Mouse (Mus musculus): Measurements from ENCODE around the gene Dirc2. TPM values are rescaled to one million over a fixed set of nuclear protein-coding genes. Genes with fewer than 3 reads are reported as not detected.

Gene Dirc2
- polyA plus RNA-seq, 1 experiment from 2014 or later: 17.0 TPM

- no peaks in the 10 kb centered on the region for H3K27me3 ChIP-seq
- H3K4me2 ChIP-seq: no peak overlapping the region
- H3K27ac ChIP-seq: no peak overlapping the region
- peaks cover 27% of the 10 kb centered on the region for H3K4me1 ChIP-seq (replicated peaks)
- no peaks in the 10 kb centered on the region for H3K36me3 ChIP-seq
- ATAC-seq (ENCODE audit: insufficient number of reproducible peaks, insufficient read depth, low FRiP score, low TSS enrichment, low read depth): no peak
- H3K9me3 ChIP-seq: no peaks in the 10 kb centered on the region
- no peak overlapping the region for H3K9ac ChIP-seq (replicated peaks)
- no peak overlapping the region for H3K4me3 ChIP-seq (replicated peaks)
- WGBS: 89% methylated on average over 5 of the region's 5 CpGs
These were observed 3.4 kb upstream of the Dirc2 start for GRCm38 (mm10) chr16:35772598-35772997.

- no peak overlapping the region for H3K4me3 ChIP-seq (replicated peaks)
- WGBS: 85% methylated on average over 5 of the region's 5 CpGs
- no peak for ATAC-seq (ENCODE audit: insufficient number of reproducible peaks, insufficient read depth, low FRiP score, low TSS enrichment, low read depth)
These were observed 2.5 kb upstream of the Dirc2 start for GRCm38 (mm10) chr16:35771606-35772005.

GRCm38 (mm10) chr16:35771141-35771540 is 2.0 kb upstream of the Dirc2 start:
- ATAC-seq (ENCODE audit: insufficient number of reproducible peaks, insufficient read depth, low FRiP score, low TSS enrichment, low read depth): no peak
- Histone ChIP-seq H3K9ac (replicated peaks) (no peak overlapping the region), H3K9me3 (no peaks in the 10 kb centered on the region), H3K4me1 (replicated peaks) (peaks cover 28% of the 10 kb centered on the region), H3K4me2 (peak overlapping the region; percentile 73), H3K36me3 (no peaks in the 10 kb centered on the region), H3K27me3 (no peaks in the 10 kb centered on the region), H3K27ac (no peak overlapping the region), H3K4me3 (replicated peaks) (peak overlapping the region; percentile 90)
- WGBS: 25% methylated on average over 8 of the region's 8 CpGs

More at GRCm38 (mm10) chr16:35771606-35772005, 2.5 kb upstream of the Dirc2 start:
- H3K27me3 ChIP-seq: no peaks in the 10 kb centered on the region
- no peak overlapping the region for H3K4me2 ChIP-seq
- H3K9me3 ChIP-seq: no peaks in the 10 kb centered on the region
- peaks cover 28% of the 10 kb centered on the region for H3K4me1 ChIP-seq (replicated peaks)
- H3K36me3 ChIP-seq: no peaks in the 10 kb centered on the region
- no peak overlapping the region for H3K27ac ChIP-seq
- H3K9ac ChIP-seq (replicated peaks): no peak overlapping the region

- Histone ChIP-seq H3K9me3 (no peaks in the 10 kb centered on the region), H3K9ac (replicated peaks) (peak within 1 kb of the TSS; percentile 94), H3K36me3 (no peaks in the 10 kb centered on the region), H3K27me3 (no peaks in the 10 kb centered on the region), H3K4me2 (peak within 1 kb of the TSS; percentile 73), H3K27ac (peak within 1 kb of the TSS; percentile 66; the same call in 1 of the 2 replicates), H3K4me1 (replicated peaks) (peaks cover 28% of the 10 kb centered on the region), H3K4me3 (replicated peaks) (peak within 1 kb of the TSS; percentile 90)
- ATAC-seq (ENCODE audit: insufficient number of reproducible peaks, insufficient read depth, low FRiP score, low TSS enrichment, low read depth): peak; percentile 45
- WGBS: under 1% methylated on average over 51 of the region's 51 CpGs
These were observed 912 bp upstream of the Dirc2 start, which contains the start of gene Hspbap1 for GRCm38 (mm10) chr16:35769878-35770657. Gene Hspbap1, plus strand, starts transcription at chr16:35770375.

- Histone ChIP-seq H3K9me3 (no peaks in the 10 kb centered on the region), H3K9ac (replicated peaks) (peak overlapping the region; percentile 94), H3K4me2 (peak overlapping the region; percentile 73), H3K36me3 (no peaks in the 10 kb centered on the region), H3K27me3 (no peaks in the 10 kb centered on the region), H3K27ac (no peak overlapping the region), H3K4me3 (replicated peaks) (peak overlapping the region; percentile 90), H3K4me1 (replicated peaks) (peaks cover 28% of the 10 kb centered on the region)
- ATAC-seq (ENCODE audit: insufficient number of reproducible peaks, insufficient read depth, low FRiP score, low TSS enrichment, low read depth): no peak
- WGBS: 23% methylated on average over 6 of the region's 6 CpGs
These were observed 729 bp downstream of the Dirc2 start for GRCm38 (mm10) chr16:35768469-35768784.

GRCm38 (mm10) chr16:35766366-35766765 is 2.8 kb downstream of the Dirc2 start:
- Histone ChIP-seq H3K4me1 (replicated peaks) (peaks cover 28% of the 10 kb centered on the region), H3K27me3 (no peaks in the 10 kb centered on the region), H3K9me3 (no peaks in the 10 kb centered on the region), H3K27ac (no peak overlapping the region), H3K4me3 (replicated peaks) (no peak overlapping the region), H3K9ac (replicated peaks) (no peak overlapping the region), H3K36me3 (no peaks in the 10 kb centered on the region), H3K4me2 (no peak overlapping the region)
- ATAC-seq (ENCODE audit: insufficient number of reproducible peaks, insufficient read depth, low FRiP score, low TSS enrichment, low read depth): no peak
- WGBS: 88% methylated on average over 3 of the region's 3 CpGs

- Histone ChIP-seq H3K4me3 (replicated peaks) (no peak overlapping the region), H3K36me3 (no peaks in the 10 kb centered on the region), H3K27me3 (no peaks in the 10 kb centered on the region), H3K9me3 (no peaks in the 10 kb centered on the region), H3K4me2 (no peak overlapping the region), H3K4me1 (replicated peaks) (peaks cover 20% of the 10 kb centered on the region), H3K27ac (no peak overlapping the region), H3K9ac (replicated peaks) (no peak overlapping the region)
- 79% methylated on average over 2 of the region's 2 CpGs for WGBS
- no peak for ATAC-seq (ENCODE audit: insufficient number of reproducible peaks, insufficient read depth, low FRiP score, low TSS enrichment, low read depth)
These were observed 3.7 kb downstream of the Dirc2 start for GRCm38 (mm10) chr16:35765449-35765848.

GRCm38 (mm10) chr16:35764941-35765340 is 4.2 kb downstream of the Dirc2 start:
- Histone ChIP-seq H3K4me2 (no peak overlapping the region), H3K27ac (no peak overlapping the region), H3K36me3 (no peaks in the 10 kb centered on the region), H3K4me1 (replicated peaks) (peaks cover 20% of the 10 kb centered on the region), H3K9ac (replicated peaks) (no peak overlapping the region), H3K27me3 (no peaks in the 10 kb centered on the region), H3K4me3 (replicated peaks) (no peak overlapping the region), H3K9me3 (no peaks in the 10 kb centered on the region)
- no peak for ATAC-seq (ENCODE audit: insufficient number of reproducible peaks, insufficient read depth, low FRiP score, low TSS enrichment, low read depth)
- 75% methylated on average over 1 of the region's 1 CpGs for WGBS

- no peak overlapping the region for H3K27ac ChIP-seq
These were observed 5.4 kb downstream of the Dirc2 start for GRCm38 (mm10) chr16:35763590-35764296.

GRCm38 (mm10) chr16:35759401-35759800 is 9.8 kb downstream of the Dirc2 start:
- Histone ChIP-seq H3K4me1 (replicated peaks) (peaks cover 8% of the 10 kb centered on the region; the same call in 1 of the 2 replicates), H3K4me3 (replicated peaks) (no peak overlapping the region), H3K4me2 (no peak overlapping the region), H3K9me3 (no peaks in the 10 kb centered on the region), H3K27ac (no peak overlapping the region), H3K9ac (replicated peaks) (no peak overlapping the region), H3K36me3 (no peaks in the 10 kb centered on the region), H3K27me3 (no peaks in the 10 kb centered on the region)
- ATAC-seq (ENCODE audit: insufficient number of reproducible peaks, insufficient read depth, low FRiP score, low TSS enrichment, low read depth): no peak
- WGBS: 83% methylated on average over 5 of the region's 5 CpGs

More at GRCm38 (mm10) chr16:35763590-35764296, 5.4 kb downstream of the Dirc2 start:
- Histone ChIP-seq H3K36me3 (no peaks in the 10 kb centered on the region), H3K4me1 (replicated peaks) (peaks cover 12% of the 10 kb centered on the region), H3K27me3 (no peaks in the 10 kb centered on the region), H3K9ac (replicated peaks) (no peak overlapping the region), H3K9me3 (no peaks in the 10 kb centered on the region), H3K4me2 (no peak overlapping the region), H3K4me3 (replicated peaks) (no peak overlapping the region)
- ATAC-seq (ENCODE audit: insufficient number of reproducible peaks, insufficient read depth, low FRiP score, low TSS enrichment, low read depth): no peak
- 83% methylated on average over 11 of the region's 11 CpGs for WGBS

GRCm38 (mm10) chr16:35756697-35757096 is 12.5 kb downstream of the Dirc2 start:
- no peaks in the 10 kb centered on the region for H3K36me3 ChIP-seq
- no peak overlapping the region for H3K9ac ChIP-seq (replicated peaks)
- H3K4me3 ChIP-seq (replicated peaks): no peak overlapping the region
- no peaks in the 10 kb centered on the region for H3K9me3 ChIP-seq
- no peak for ATAC-seq (ENCODE audit: insufficient number of reproducible peaks, insufficient read depth, low FRiP score, low TSS enrichment, low read depth)
- no peak overlapping the region for H3K4me2 ChIP-seq
- WGBS: 85% methylated on average over 9 of the region's 9 CpGs
- H3K27ac ChIP-seq: no peak overlapping the region
- peaks cover 17% of the 10 kb centered on the region for H3K4me1 ChIP-seq (replicated peaks)
- H3K27me3 ChIP-seq: no peaks in the 10 kb centered on the region
